Mouse (Mus musculus) hindbrain, postnatal 0 days (tissue): Measurements from ENCODE around the gene Ctbs. TPM values are rescaled to one million over a fixed set of nuclear protein-coding genes. Genes with fewer than 3 reads are reported as not detected.

Experiments
- ATAC-seq: fragments of 200-750 bp; cut with Nextera tagmentation; 2 replicates; pipeline ENCODE4 v1.8.0; 2017; ENCODE audit warnings: mild to moderate bottlenecking, moderate TSS enrichment, moderate library complexity
- DNase-seq: peaks from one replicate; pipeline ENCODE4 v3.0.0-alpha.2; 2015; ENCODE audit warnings: low spot score
- H3K27ac ChIP-seq: fragments of 300-500 bp; sonication (generic); 2 replicates; pipeline ENCODE4 v1.5.1; 2014; ENCODE audit warnings: mild to moderate bottlenecking
- H3K27me3 ChIP-seq: fragments of 300-500 bp; sonication (generic); 2 replicates; pipeline ENCODE4 v1.6.1; 2014; ENCODE audit warnings: low read length, mixed read lengths; ENCODE audit not compliant: insufficient read depth
- H3K36me3 ChIP-seq: fragments of 300-500 bp; sonication (generic); 2 replicates; pipeline ENCODE4 v1.6.1; 2014; ENCODE audit warnings: low read length, mixed read lengths; ENCODE audit not compliant: insufficient read depth
- H3K4me1 ChIP-seq: fragments of 300-500 bp; sonication (generic); 2 replicates; pipeline ENCODE4 v1.6.1; 2014; ENCODE audit warnings: antibody characterized with exemption, low read length, mixed read lengths; ENCODE audit not compliant: insufficient read depth
- H3K4me2 ChIP-seq: fragments of 300-500 bp; sonication (generic); 2 replicates; pipeline ENCODE4 v1.6.1; 2014; ENCODE audit warnings: low read depth, mild to moderate bottlenecking, low read length, moderate library complexity, mixed read lengths
- H3K4me3 ChIP-seq: fragments of 300-500 bp; sonication (generic); 2 replicates; pipeline ENCODE4 v1.5.1; 2014; ENCODE audit warnings: low read length
- H3K9ac ChIP-seq: fragments of 300-500 bp; sonication (generic); replicated peaks from 2 replicates; pipeline ENCODE4 v1.6.1; 2014; ENCODE audit warnings: mild to moderate bottlenecking, low read length, moderate library complexity, mixed read lengths
- H3K9me3 ChIP-seq: fragments of 300-500 bp; sonication (generic); 2 replicates; pipeline ENCODE4 v1.6.1; 2016; ENCODE audit warnings: low read length, mixed read lengths
- CTCF ChIP-seq: IDR thresholded peaks from 2 replicates; pipeline ENCODE4 v1.5.1; 2016; ENCODE audit warnings: antibody characterized with exemption, control low read depth, low read depth
- WGBS: fragments of 180-500 bp; shearing (Covaris S2); extraction: QIAGEN DNeasy Blood & Tissue Kit; methylation state at CpG from one replicate; pipeline ENCODE4 v1.1.7; 2014; 5-methylcytosine and 5-hydroxymethylcytosine counted together
- polyA plus RNA-seq: library from polyadenylated mRNA; unstranded; fragments of >200 nt; fragmentation: Nextera tagmentation; extraction: Ambion mirVana; gene quantifications from 2 replicates; pipeline ENCODE4 v1.2.1, GENCODE M21; 2015
- total RNA-seq: library from RNA; depleted of rRNA; stranded (reverse); fragments of >200 nt; gene quantifications from 2 replicates; pipeline ENCODE4 v1.2.3, GENCODE M21; 2014

Ctbs gene
- total and polyA plus RNA-seq, 2 experiments from 2014 or later = 5.7 to 11.4 TPM

DNA sequence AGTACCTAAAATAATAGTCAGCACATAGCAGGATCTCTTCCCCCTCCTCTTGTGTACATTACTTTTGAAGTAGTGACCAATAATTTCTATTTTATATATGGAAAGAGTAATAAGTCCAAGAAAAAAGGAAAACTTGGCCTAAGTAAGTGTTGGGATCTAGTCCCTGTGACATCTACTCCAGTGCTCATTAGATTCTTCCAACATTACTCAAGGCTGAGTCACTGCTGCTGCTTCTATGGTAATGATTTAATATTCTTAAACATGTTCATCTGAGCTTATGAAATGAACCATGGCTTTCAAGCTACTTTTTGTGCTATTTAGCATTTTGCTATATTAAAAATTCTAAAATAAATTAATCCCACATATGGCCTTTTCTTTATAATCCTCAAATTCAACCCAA lies 24.1 kb downstream of the Ctbs start:
- no peak overlapping the region for H3K4me2 ChIP-seq
- H3K4me3 ChIP-seq = no peak overlapping the region
- no peak for DNase-seq
- ATAC-seq = no peak
- no peaks in the 10 kb centered on the region for H3K9me3 ChIP-seq
- H3K36me3 ChIP-seq = no peaks in the 10 kb centered on the region
- no peak for TF ChIP-seq CTCF
- no peak overlapping the region for H3K27ac ChIP-seq
- no peaks in the 10 kb centered on the region for H3K27me3 ChIP-seq
- no peak overlapping the region for H3K9ac ChIP-seq
- H3K4me1 ChIP-seq = no peaks in the 10 kb centered on the region

DNA sequence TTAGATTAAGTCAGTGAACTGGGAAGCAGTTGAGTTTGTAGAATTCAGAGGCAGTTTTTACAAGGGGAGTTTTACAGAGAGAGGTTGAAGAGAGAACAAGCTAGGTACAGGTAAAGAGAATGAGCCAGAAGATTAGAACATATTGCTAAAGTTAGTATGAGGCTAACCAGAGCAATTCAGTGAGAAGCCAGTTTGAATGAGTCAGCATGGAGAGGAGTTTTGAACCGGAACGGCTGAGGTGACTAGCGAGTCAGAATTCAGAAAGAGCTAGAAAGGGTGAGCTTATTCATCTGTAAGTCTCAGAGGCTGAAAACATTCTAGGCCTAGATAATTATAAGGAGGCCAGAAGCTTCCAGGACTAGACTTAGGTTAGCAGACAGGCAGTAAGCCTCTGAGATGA lies 24.8 kb downstream of the Ctbs start:
- ATAC-seq (no peak), DNase-seq (no peak)
- Histone ChIP-seq H3K4me3 (no peak overlapping the region), H3K27me3 (no peaks in the 10 kb centered on the region), H3K27ac (no peak overlapping the region), H3K36me3 (no peaks in the 10 kb centered on the region), H3K4me1 (no peaks in the 10 kb centered on the region), H3K9ac (no peak overlapping the region), H3K9me3 (no peaks in the 10 kb centered on the region), H3K4me2 (no peak overlapping the region)
- TF ChIP-seq CTCF = no peak
- 89% methylated on average over 3 of the region's 3 CpGs for WGBS

DNA sequence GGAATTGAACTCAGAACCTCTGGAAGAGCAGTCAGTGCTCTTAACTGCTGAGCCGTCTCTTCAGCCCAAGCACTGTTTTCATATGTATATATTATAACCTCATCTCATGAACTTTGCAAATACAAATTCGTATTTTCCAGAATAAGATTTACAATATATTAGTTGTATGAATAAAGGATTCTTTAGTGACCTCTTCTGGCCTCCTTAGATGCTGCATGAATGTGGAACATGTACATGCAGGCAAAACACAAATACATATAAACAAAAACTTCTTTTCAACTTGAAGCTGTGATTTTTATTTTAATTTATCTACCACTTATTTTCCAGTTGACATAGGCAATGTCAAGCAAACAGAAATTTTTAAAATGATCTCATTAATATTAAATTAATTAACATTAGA lies 32.4 kb downstream of the Ctbs start:
- 78% methylated on average over 2 of the region's 2 CpGs for WGBS
- ATAC-seq = no peak

GRCm38 (mm10) chr3:146486464-146486863 lies 36.9 kb downstream of the Ctbs start:
- no peak for TF ChIP-seq CTCF
- DNase-seq (no peak), ATAC-seq (no peak)
- WGBS = 90% methylated on average over 4 of the region's 4 CpGs
- Histone ChIP-seq H3K4me1 (no peaks in the 10 kb centered on the region), H3K36me3 (no peaks in the 10 kb centered on the region), H3K27ac (no peak overlapping the region), H3K4me2 (no peak overlapping the region), H3K27me3 (no peaks in the 10 kb centered on the region), H3K4me3 (no peak overlapping the region), H3K9ac (no peak overlapping the region), H3K9me3 (no peaks in the 10 kb centered on the region)

More for the DNA sequence above, 32.4 kb downstream of the Ctbs start:
- no peaks in the 10 kb centered on the region for H3K9me3 ChIP-seq
- TF ChIP-seq CTCF = peak; percentile 7; the same call in 1 of the 2 replicates
- H3K4me3 ChIP-seq = no peak overlapping the region
- H3K27me3 ChIP-seq = no peaks in the 10 kb centered on the region
- no peak overlapping the region for H3K9ac ChIP-seq
- no peak for DNase-seq
- H3K4me2 ChIP-seq = no peak overlapping the region
- H3K36me3 ChIP-seq = no peaks in the 10 kb centered on the region
- H3K27ac ChIP-seq = no peak overlapping the region
- H3K4me1 ChIP-seq = no peaks in the 10 kb centered on the region

DNA sequence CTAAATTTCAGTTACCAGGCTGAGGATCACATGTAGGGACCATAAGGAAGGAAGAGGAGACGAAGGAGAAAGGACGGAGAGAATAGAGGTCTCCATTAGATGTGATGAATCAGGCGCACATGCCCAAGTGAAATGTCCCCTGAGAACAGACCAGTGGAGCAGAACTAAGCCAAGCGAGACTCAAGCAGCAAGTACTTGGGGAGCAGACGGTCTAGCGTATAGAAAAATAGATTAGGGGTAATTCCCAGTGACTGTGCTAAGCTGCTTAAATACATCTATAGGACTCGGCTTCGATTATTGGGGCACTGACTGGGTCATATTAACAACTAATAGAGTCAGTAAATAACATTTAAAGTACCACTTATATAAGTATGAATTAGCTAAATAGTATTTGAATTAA lies 45.3 kb downstream of the Ctbs start:
- no peaks in the 10 kb centered on the region for H3K36me3 ChIP-seq
- H3K27ac ChIP-seq = no peak overlapping the region
- H3K9me3 ChIP-seq = no peaks in the 10 kb centered on the region
- ATAC-seq = no peak
- no peak for TF ChIP-seq CTCF
- no peak overlapping the region for H3K4me3 ChIP-seq
- no peak overlapping the region for H3K9ac ChIP-seq
- WGBS = 67% methylated on average over 8 of the region's 8 CpGs
- H3K4me1 ChIP-seq = no peaks in the 10 kb centered on the region
- H3K4me2 ChIP-seq = no peak overlapping the region
- H3K27me3 ChIP-seq = no peaks in the 10 kb centered on the region
- no peak for DNase-seq

DNA sequence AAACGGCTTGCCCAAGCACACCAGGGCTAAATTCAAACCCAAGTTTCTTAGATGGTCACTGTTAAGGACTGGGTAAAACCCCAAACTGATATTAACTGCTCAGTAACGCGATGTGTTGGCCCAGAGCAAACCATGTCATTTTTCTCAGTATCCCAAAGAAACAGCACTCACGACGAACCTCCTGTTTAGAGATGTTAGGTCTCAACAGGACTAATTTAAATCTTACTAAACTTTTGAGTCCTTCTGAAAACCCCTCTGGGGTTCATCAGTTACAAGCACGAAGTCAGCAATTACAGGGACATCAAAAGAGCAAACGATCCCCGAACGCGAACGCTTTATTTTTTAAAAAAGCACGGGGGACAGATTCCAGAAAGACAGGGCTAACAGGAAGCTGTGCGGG lies 49.4 kb downstream of the Ctbs start:
- Histone ChIP-seq H3K4me2 (peak overlapping the region; percentile 72), H3K9ac (peak overlapping the region; percentile 68), H3K27ac (peak overlapping the region; percentile 83), H3K4me1 (no peaks in the 10 kb centered on the region), H3K36me3 (peaks cover 7% of the 10 kb centered on the region; the same call in 1 of the 2 replicates), H3K9me3 (no peaks in the 10 kb centered on the region), H3K4me3 (peak overlapping the region; percentile 81), H3K27me3 (no peaks in the 10 kb centered on the region)
- 5% methylated on average over 13 of the region's 13 CpGs for WGBS
- no peak for DNase-seq
- no peak for ATAC-seq
- no peak for TF ChIP-seq CTCF

- DNase-seq (peak; percentile 91), ATAC-seq (peak; percentile 93)
- no peaks in the 10 kb centered on the region for H3K9me3 ChIP-seq
- H3K27ac ChIP-seq = peak within 1 kb of the TSS; percentile 83
- peak within 1 kb of the TSS; percentile 68 for H3K9ac ChIP-seq
- no peaks in the 10 kb centered on the region for H3K4me1 ChIP-seq
- TF ChIP-seq CTCF = no peak
- WGBS = 2% methylated on average over 65 of the region's 88 CpGs
- H3K4me3 ChIP-seq = peak within 1 kb of the TSS; percentile 81
- H3K4me2 ChIP-seq = peak within 1 kb of the TSS; percentile 72
- peaks cover 7% of the 10 kb centered on the region; the same call in 1 of the 2 replicates for H3K36me3 ChIP-seq
- H3K27me3 ChIP-seq = no peaks in the 10 kb centered on the region
Measured at GRCm38 (mm10) chr3:146499431-146500002, 49.9 kb downstream of the Ctbs start, which contains the start of the genes Spata1 and Gng5. Gene Spata1 (minus strand): TSS chr3:146499753. Gene Gng5 (plus strand): TSS chr3:146499807.
